Mouse (Mus musculus): Measurements from ENCODE around the gene Nacad.

The Nacad gene

GRCm38 (mm10) chr11:6579361-6579760, 26.5 kb downstream of the Nacad start:
- DNase-seq: no peak

GRCm38 (mm10) chr11:6576151-6576550, 29.7 kb downstream of the Nacad start:
- no peak for DNase-seq

- DNase-seq: no peak
These were observed 36.5 kb downstream of the Nacad start for GRCm38 (mm10) chr11:6569410-6569777.

GRCm38 (mm10) chr11:6568584-6569409, 37.1 kb downstream of the Nacad start:
- DNase-seq: peak; percentile 52

DNA sequence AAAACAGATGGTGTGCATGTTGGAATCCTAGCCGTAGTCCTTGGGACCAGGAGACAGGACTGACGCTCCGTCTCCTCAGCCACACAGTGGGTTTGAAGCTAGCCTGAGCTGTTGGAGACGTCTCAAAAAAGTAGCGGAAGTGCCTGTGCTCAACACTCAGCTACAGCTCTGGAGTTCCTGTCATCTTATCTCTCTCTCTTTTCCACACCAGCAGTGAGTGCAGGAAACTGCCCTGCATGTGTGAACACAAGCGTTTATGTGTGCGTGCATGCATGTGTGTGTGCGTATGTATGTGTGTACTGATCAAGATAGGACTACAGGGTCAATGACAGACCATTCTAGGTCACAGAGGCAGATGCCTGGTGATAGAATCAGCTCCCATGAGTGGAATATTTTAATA, 37.9 kb downstream of the Nacad start:
- DNase-seq: no peak

DNA sequence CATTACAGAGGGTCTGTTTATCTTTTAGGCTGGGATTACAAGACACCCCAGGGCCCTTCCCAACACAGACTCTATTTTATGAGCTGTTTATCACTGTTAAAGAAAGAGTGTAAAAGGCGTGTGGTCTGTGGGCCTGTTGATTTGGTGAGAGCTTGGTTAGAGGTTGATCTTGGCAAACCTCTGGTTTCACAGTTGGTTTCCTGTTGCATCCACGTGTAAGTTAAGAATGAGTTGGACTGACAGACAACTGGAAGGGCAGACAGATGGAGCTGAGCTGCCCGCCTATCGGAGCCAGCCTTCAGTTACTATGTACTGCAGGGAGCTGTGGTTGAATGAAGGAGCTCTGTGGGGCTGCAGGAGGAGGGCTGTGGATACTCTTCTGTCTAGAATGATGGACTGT, 39.4 kb downstream of the Nacad start:
- peak; percentile 11 for DNase-seq

DNA sequence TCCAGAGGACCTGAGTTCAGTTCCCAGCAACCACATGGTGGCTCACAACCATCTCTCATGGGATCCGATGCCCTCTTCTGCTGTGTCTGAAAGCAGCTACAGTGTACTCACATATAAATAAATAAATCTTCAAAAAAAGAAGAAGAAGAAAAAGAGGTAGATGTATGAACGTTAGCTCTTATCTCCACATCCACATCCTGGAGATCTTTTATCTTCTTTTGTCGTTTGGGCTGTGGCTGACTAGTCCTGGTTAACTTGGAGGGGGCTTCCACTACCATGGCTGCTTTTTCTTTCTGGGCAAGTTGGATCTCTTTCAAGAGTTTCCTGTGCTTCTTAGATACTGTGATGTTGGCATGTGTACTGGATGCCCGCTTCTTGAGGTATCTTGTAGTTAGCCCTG, 42.7 kb downstream of the Nacad start:
- DNase-seq: no peak

GRCm38 (mm10) chr11:6562359-6562758, 43.5 kb downstream of the Nacad start:
- DNase-seq: peak; percentile 64

- DNase-seq: peak; percentile 53
These were observed 44.4 kb downstream of the Nacad start for GRCm38 (mm10) chr11:6561474-6561873.

- DNase-seq: peak; percentile 65
These were observed 45.0 kb downstream of the Nacad start for GRCm38 (mm10) chr11:6560655-6561360.

DNA sequence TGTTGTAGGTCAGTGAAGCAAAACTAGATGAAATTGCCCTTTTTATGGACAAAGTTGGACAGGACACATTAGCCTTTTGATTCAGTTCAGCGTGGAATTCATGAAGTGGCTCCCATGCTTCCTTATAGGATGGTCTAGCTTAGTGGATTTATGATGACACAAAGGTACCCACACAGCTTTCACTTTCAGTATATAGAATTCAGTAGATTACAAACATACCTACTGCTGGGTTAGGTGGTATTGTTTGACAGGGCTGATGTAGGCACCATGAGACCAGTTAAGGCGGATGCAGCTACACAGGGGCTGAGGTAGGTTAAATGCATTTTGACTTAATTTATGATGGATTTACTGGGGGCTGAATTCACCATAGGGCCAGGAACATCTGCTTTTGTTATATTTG, 45.9 kb downstream of the Nacad start:
- DNase-seq: peak; percentile 42

DNA sequence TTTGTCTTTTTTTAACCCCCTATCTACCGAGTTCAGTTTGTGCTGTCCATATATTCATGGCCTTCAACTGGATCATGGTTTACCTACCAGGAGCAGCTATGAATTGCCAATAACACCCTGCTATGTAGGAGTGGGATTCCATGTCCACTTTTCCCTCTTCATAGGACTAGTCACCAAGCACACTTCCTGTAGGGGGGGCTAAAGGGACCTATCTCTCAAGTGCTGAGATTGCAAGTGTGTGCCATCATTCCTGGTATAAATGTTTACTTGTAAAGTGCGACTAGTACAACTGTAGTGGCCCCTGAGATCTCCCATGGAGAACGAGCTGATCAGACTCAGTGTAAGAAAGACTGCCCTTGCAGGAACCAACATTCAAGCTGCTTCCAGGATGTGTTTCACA, 47.6 kb downstream of the Nacad start:
- peak; percentile 48 for DNase-seq

DNA sequence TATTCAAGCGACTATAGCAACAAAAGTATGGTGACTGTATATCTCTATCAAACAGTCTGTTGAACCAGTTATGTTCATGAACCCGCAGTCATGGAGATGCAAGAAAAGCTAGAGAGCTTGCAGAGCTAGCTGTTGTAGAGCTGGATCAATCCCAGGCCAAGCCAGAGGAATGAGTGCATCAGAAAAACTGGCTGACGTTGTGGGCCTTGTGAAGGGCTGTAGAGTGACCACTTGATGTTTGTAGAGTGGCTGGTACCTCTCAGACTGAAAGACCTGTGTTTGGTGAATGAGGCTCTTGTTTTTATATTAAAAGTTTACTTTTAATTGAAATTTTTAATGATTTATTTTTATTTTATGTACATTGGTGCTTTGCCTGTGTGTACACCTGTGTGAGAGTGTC, 55.7 kb downstream of the Nacad start:
- DNase-seq: no peak

DNA sequence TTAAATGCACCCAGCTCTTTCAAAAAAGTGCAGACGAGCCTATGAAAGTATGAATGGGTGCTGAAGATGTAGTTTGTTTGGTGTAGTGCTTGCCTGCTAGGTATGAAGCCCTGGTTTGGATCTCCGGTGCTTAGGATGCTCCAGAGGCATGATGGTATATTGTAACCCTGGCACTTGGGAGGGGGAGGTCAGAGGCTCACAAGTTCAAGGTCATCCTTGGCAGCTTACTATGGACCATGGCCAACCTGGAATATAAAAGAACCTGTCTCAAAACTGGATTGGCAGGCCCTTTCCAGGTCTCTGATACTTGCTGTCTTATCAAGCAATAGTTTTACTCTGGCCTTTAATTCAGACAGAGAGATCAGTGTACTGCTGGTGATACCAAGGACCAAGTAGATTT, 56.1 kb downstream of the Nacad start:
- DNase-seq: no peak
